Mouse (Mus musculus): ENCODE data around the gene Ttyh3. TPM values are rescaled to one million over a fixed set of nuclear protein-coding genes. Genes with fewer than 3 reads are reported as not detected.

The Ttyh3 gene
- total and polyA plus RNA-seq, 3 experiments = 5.9 to 35.7 TPM; not detected in 1

DNA sequence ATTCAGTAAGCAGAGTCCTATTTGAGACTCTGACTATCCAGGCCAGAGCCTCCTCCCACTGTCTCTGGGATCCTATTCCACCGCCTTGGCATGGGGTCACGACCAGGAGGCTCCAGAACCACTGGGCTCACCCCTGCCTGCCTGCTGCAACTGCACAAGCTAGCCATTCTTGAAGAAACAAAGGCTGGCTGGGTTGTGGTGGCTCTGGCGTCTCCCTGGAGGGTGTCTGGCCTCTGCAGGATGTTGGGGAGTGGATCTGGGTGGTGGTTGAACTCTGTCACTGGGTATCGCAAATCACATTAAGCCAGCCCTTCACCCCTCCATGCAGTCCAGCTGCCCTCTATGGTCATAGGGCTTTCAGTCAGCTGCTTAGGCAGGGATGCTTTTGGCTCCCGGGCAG, 48.9 kb downstream of the Ttyh3 start:
- Histone ChIP-seq H3K79me2 (ENCODE audit: control insufficient read depth, insufficient read depth, low read length, poor library complexity) (no peaks in the 10 kb centered on the region), H3K4me3 (ENCODE audit: control insufficient read depth in 1 of 2, insufficient read depth in 1 of 2, low read depth in 2 of 2, low read length in 2 of 2) (no peak overlapping the region), H3K27me3 (ENCODE audit: control insufficient read depth in 1 of 2, insufficient read depth in 2 of 2, low read length in 2 of 2) (peaks cover 3 to 5% of the 10 kb centered on the region in 2 experiments; a peak in 3 of 4 replicates), H3K4me1 (ENCODE audit: control insufficient read depth in 1 of 2, insufficient read depth in 2 of 2, low read length in 2 of 2) (peaks cover 4 to 17% of the 10 kb centered on the region in 2 experiments), H3K9ac (ENCODE audit: control insufficient read depth, low read depth, low read length, poor library complexity, severe bottlenecking) (no peak overlapping the region), H3K27ac (ENCODE audit: control insufficient read depth, low read depth, low read length) (no peak overlapping the region), H3K36me3 (ENCODE audit: control insufficient read depth in 1 of 2, insufficient read depth in 2 of 2, low read length in 2 of 2) (no peaks in the 10 kb centered on the region; a peak in 1 of 4 replicates), H3K9me3 (replicated peaks; ENCODE audit: insufficient read depth, low read length) (no peaks in the 10 kb centered on the region)
- no peak for TF ChIP-seq CHD2 (IDR thresholded peaks at IDR 0.05; ENCODE audit: low read length)
- no peak for TF ChIP-seq CTCF (IDR thresholded peaks at IDR 0.05 in 2 of 3, conservative IDR thresholded peaks at IDR 0.05 in 1 of 3; ENCODE audit: control insufficient read depth in 1 of 3, insufficient read depth in 1 of 3, low read depth in 2 of 3, low read length in 3 of 3, poor library complexity in 1 of 3, severe bottlenecking in 1 of 3)
- no peak for TF ChIP-seq RAD21 (IDR thresholded peaks at IDR 0.05; ENCODE audit: low read depth, low read length)
- TF ChIP-seq HCFC1 (IDR thresholded peaks at IDR 0.05; ENCODE audit: low read depth, low read length) = no peak
- no peak for TF ChIP-seq NRF1 (IDR thresholded peaks at IDR 0.05; ENCODE audit: insufficient read depth, low read depth, low read length, poor library complexity, severe bottlenecking)
- no peak for TF ChIP-seq E2F4 (IDR thresholded peaks at IDR 0.05; ENCODE audit: borderline replicate concordance, low read depth, low read length)
- no peak for TF ChIP-seq CHD1 (IDR thresholded peaks at IDR 0.05; ENCODE audit: low read depth, low read length)
- no peak for TF ChIP-seq TAL1 (IDR thresholded peaks at IDR 0.05; ENCODE audit: low read length)
- TF ChIP-seq MAZ (IDR thresholded peaks at IDR 0.05; ENCODE audit: low read depth, low read length) = no peak
- TF ChIP-seq ZNF384 (IDR thresholded peaks at IDR 0.05; ENCODE audit: low read depth, low read length) = no peak
- TF ChIP-seq ZMIZ1 (IDR thresholded peaks at IDR 0.05; ENCODE audit: low read depth, low read length) = no peak
- no peak for TF ChIP-seq MYC (IDR thresholded peaks at IDR 0.05; ENCODE audit: low read depth, low read length)
- DNase-seq (ENCODE audit: low read depth, low spot score) = no peak

DNA sequence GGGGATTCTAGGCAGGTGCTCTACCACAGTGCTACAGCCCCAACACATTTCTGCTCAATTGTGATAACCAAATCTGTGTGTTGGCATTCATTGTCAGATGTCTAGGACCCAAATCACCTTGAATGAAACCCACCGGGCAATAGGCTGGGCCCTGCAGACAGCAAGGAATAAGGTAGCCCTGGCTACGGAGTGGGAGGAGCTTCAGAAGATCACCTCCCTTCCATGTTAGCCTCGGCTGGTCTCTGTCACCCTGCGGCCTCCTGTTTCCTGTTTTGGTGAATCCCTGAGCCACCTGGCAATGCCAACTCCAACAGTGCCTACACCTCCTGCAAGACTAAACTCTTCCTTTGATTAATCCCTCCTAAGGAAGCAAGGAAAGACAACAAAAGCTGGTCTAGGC, 51.0 kb downstream of the Ttyh3 start:
- Histone ChIP-seq H3K27me3 (ENCODE audit: control insufficient read depth in 1 of 2, insufficient read depth in 2 of 2, low read length in 2 of 2) (peaks cover 2 to 5% of the 10 kb centered on the region in 2 experiments; a peak in 3 of 4 replicates), H3K4me3 (ENCODE audit: control insufficient read depth in 1 of 2, insufficient read depth in 1 of 2, low read depth in 2 of 2, low read length in 2 of 2) (no peak overlapping the region), H3K79me2 (ENCODE audit: control insufficient read depth, insufficient read depth, low read length, poor library complexity) (no peaks in the 10 kb centered on the region), H3K36me3 (ENCODE audit: control insufficient read depth in 1 of 2, insufficient read depth in 2 of 2, low read length in 2 of 2) (no peaks in the 10 kb centered on the region; a peak in 1 of 4 replicates), H3K9me3 (replicated peaks; ENCODE audit: insufficient read depth, low read length) (no peaks in the 10 kb centered on the region), H3K4me1 (ENCODE audit: control insufficient read depth in 1 of 2, insufficient read depth in 2 of 2, low read length in 2 of 2) (peaks cover 4 to 20% of the 10 kb centered on the region in 2 experiments), H3K27ac (ENCODE audit: control insufficient read depth, low read depth, low read length) (no peak overlapping the region), H3K9ac (ENCODE audit: control insufficient read depth, low read depth, low read length, poor library complexity, severe bottlenecking) (no peak overlapping the region)
- TF ChIP-seq MAZ (IDR thresholded peaks at IDR 0.05; ENCODE audit: low read depth, low read length) = no peak
- TF ChIP-seq USF1 (IDR thresholded peaks at IDR 0.05; ENCODE audit: low read depth, low read length) = no peak
- no peak for TF ChIP-seq RAD21 (IDR thresholded peaks at IDR 0.05; ENCODE audit: low read depth, low read length)
- no peak for TF ChIP-seq JUND (IDR thresholded peaks at IDR 0.05; ENCODE audit: low read depth, low read length)
- TF ChIP-seq CTCF (IDR thresholded peaks at IDR 0.05 in 2 of 3, conservative IDR thresholded peaks at IDR 0.05 in 1 of 3; ENCODE audit: control insufficient read depth in 1 of 3, insufficient read depth in 1 of 3, low read depth in 2 of 3, low read length in 3 of 3, poor library complexity in 1 of 3, severe bottlenecking in 1 of 3) = no peak
- TF ChIP-seq ZMIZ1 (IDR thresholded peaks at IDR 0.05; ENCODE audit: low read depth, low read length) = no peak
- no peak for TF ChIP-seq UBTF (IDR thresholded peaks at IDR 0.05; ENCODE audit: borderline replicate concordance, insufficient read depth, low read depth, low read length)
- TF ChIP-seq SIN3A (IDR thresholded peaks at IDR 0.05; ENCODE audit: low read length) = no peak
- TF ChIP-seq USF2 (IDR thresholded peaks at IDR 0.05; ENCODE audit: borderline replicate concordance in 1 of 2, insufficient read depth in 1 of 2, low read depth in 1 of 2, low read length in 2 of 2) = no peak
- DNase-seq (ENCODE audit: low read depth, low spot score) = peak; percentile 23
